Mouse (Mus musculus) neural tube, embryonic 13.5 days (tissue): Measurements from ENCODE around the gene Trim63. TPM values are rescaled to one million over a fixed set of nuclear protein-coding genes. Genes with fewer than 3 reads are reported as not detected.
A peak's percentile ranks its signal among the peaks of the same experiment; 100 is the strongest.

Experiments used
- ATAC-seq: fragments of 200-750 bp; cut with Nextera tagmentation; 2 replicates; pipeline ENCODE4 v1.8.0; 2017; ENCODE audit warnings: low read depth, mild to moderate bottlenecking, moderate TSS enrichment, moderate library complexity
- H3K27ac ChIP-seq: fragments of 300-500 bp; sonication (generic); replicated peaks from 2 replicates; pipeline ENCODE4 v1.5.1; 2015; ENCODE audit warnings: moderate library complexity, mild to moderate bottlenecking, inconsistent platforms
- H3K27me3 ChIP-seq: fragments of 300-500 bp; sonication (generic); 2 replicates; pipeline ENCODE4 v1.6.1; 2015; ENCODE audit warnings: mild to moderate bottlenecking, inconsistent platforms
- H3K36me3 ChIP-seq: fragments of 300-500 bp; sonication (generic); 2 replicates; pipeline ENCODE4 v1.6.1; 2015; ENCODE audit warnings: mild to moderate bottlenecking, inconsistent platforms
- H3K4me1 ChIP-seq: fragments of 300-500 bp; sonication (generic); replicated peaks from 2 replicates; pipeline ENCODE4 v1.6.1; 2015; ENCODE audit warnings: inconsistent platforms
- H3K4me2 ChIP-seq: fragments of 300-500 bp; sonication (generic); 2 replicates; pipeline ENCODE4 v1.6.1; 2015; ENCODE audit warnings: inconsistent platforms, mild to moderate bottlenecking, moderate library complexity
- H3K4me3 ChIP-seq: fragments of 300-500 bp; sonication (generic); 2 replicates; pipeline ENCODE4 v1.5.1; 2015; ENCODE audit warnings: mild to moderate bottlenecking, inconsistent platforms
- H3K9ac ChIP-seq: fragments of 300-500 bp; sonication (generic); 2 replicates; pipeline ENCODE4 v1.6.1; 2015; ENCODE audit warnings: moderate library complexity, mild to moderate bottlenecking, inconsistent platforms
- H3K9me3 ChIP-seq: fragments of 300-500 bp; sonication (generic); 2 replicates; pipeline ENCODE4 v1.6.1; 2016; ENCODE audit warnings: inconsistent platforms
- WGBS: fragments of 180-500 bp; shearing (Covaris S2); methylation state at CpG from one replicate; pipeline ENCODE4 v1.1.7; 2015; 5-methylcytosine and 5-hydroxymethylcytosine counted together
- polyA plus RNA-seq: library from polyadenylated mRNA; unstranded; fragments of >200 nt; fragmentation: Nextera tagmentation; extraction: Ambion mirVana; gene quantifications from 2 replicates; pipeline ENCODE4 v1.2.1, GENCODE M21; 2015

The Trim63 gene
- polyA plus RNA-seq, 1 experiment from 2014 or later: 0.88 TPM

- no peak overlapping the region for H3K27ac ChIP-seq
- ATAC-seq: no peak
- H3K4me1 ChIP-seq: peaks cover 7% of the 10 kb centered on the region
- H3K9me3 ChIP-seq: no peaks in the 10 kb centered on the region
- H3K27me3 ChIP-seq: peaks cover 31% of the 10 kb centered on the region
- H3K9ac ChIP-seq: no peak overlapping the region
- WGBS: 74% methylated on average over 9 of the region's 9 CpGs
- no peak overlapping the region for H3K4me3 ChIP-seq
- H3K36me3 ChIP-seq: no peaks in the 10 kb centered on the region
- no peak overlapping the region for H3K4me2 ChIP-seq
These were observed 47.2 kb downstream of the Trim63 start for GRCm38 (mm10) chr4:134362124-134362523.

- no peaks in the 10 kb centered on the region for H3K9me3 ChIP-seq
- no peak overlapping the region for H3K4me2 ChIP-seq
- H3K4me1 ChIP-seq: peaks cover 2% of the 10 kb centered on the region; the same call in 1 of the 2 replicates
- no peak overlapping the region for H3K27ac ChIP-seq
- 19% methylated on average over 9 of the region's 9 CpGs for WGBS
- no peak overlapping the region for H3K9ac ChIP-seq
- peaks cover 32% of the 10 kb centered on the region for H3K27me3 ChIP-seq
- no peak overlapping the region for H3K4me3 ChIP-seq
- no peak for ATAC-seq
- no peaks in the 10 kb centered on the region for H3K36me3 ChIP-seq
These were observed 47.7 kb downstream of the Trim63 start for GRCm38 (mm10) chr4:134362586-134362985.

- H3K9ac ChIP-seq: no peak overlapping the region
- WGBS: 37% methylated on average over 5 of the region's 5 CpGs
- peaks cover 55% of the 10 kb centered on the region for H3K27me3 ChIP-seq
- no peaks in the 10 kb centered on the region for H3K4me1 ChIP-seq
- H3K9me3 ChIP-seq: no peaks in the 10 kb centered on the region
- ATAC-seq: no peak
- no peak overlapping the region for H3K4me2 ChIP-seq
- H3K36me3 ChIP-seq: no peaks in the 10 kb centered on the region
- H3K4me3 ChIP-seq: no peak overlapping the region
- H3K27ac ChIP-seq: no peak overlapping the region
These were observed 50.4 kb downstream of the Trim63 start for GRCm38 (mm10) chr4:134365280-134365679.

- Histone ChIP-seq H3K27ac (no peak overlapping the region), H3K4me3 (peak overlapping the region; percentile 51), H3K36me3 (no peaks in the 10 kb centered on the region), H3K4me1 (peaks cover 21% of the 10 kb centered on the region), H3K9me3 (no peaks in the 10 kb centered on the region), H3K4me2 (peak overlapping the region; percentile 80), H3K27me3 (peaks cover 63% of the 10 kb centered on the region), H3K9ac (peak overlapping the region; percentile 45; the same call in 1 of the 2 replicates)
- ATAC-seq: no peak
- 3% methylated on average over 18 of the region's 18 CpGs for whole genome bisulfite sequencing
These were observed 55.8 kb downstream of the Trim63 start for GRCm38 (mm10) chr4:134370649-134371221.

- Histone ChIP-seq H3K9ac (peak overlapping the region; percentile 45; the same call in 1 of the 2 replicates), H3K4me2 (peak overlapping the region; percentile 80), H3K4me1 (peaks cover 21% of the 10 kb centered on the region), H3K4me3 (peak overlapping the region; percentile 51), H3K36me3 (no peaks in the 10 kb centered on the region), H3K27ac (no peak overlapping the region), H3K9me3 (no peaks in the 10 kb centered on the region), H3K27me3 (peaks cover 59% of the 10 kb centered on the region)
- under 1% methylated on average over 17 of the region's 17 CpGs for WGBS
- no peak for ATAC-seq
These were observed 56.5 kb downstream of the Trim63 start for GRCm38 (mm10) chr4:134371316-134371855.

- Histone ChIP-seq H3K27ac (no peak overlapping the region), H3K4me1 (peaks cover 21% of the 10 kb centered on the region), H3K4me2 (peak overlapping the region; percentile 80), H3K27me3 (peaks cover 56% of the 10 kb centered on the region), H3K9ac (peak overlapping the region; percentile 72), H3K4me3 (peak overlapping the region; percentile 51), H3K36me3 (no peaks in the 10 kb centered on the region), H3K9me3 (no peaks in the 10 kb centered on the region)
- ATAC-seq: peak; percentile 89
- 0% methylated on average over 16 of the region's 16 CpGs for WGBS
These were observed 57.4 kb downstream of the Trim63 start for GRCm38 (mm10) chr4:134372294-134372747.

GRCm38 (mm10) chr4:134373295-134373694, 58.4 kb downstream of the Trim63 start:
- WGBS: 80% methylated on average over 8 of the region's 8 CpGs
- Histone ChIP-seq H3K27me3 (peaks cover 47% of the 10 kb centered on the region), H3K9me3 (no peaks in the 10 kb centered on the region), H3K27ac (no peak overlapping the region), H3K36me3 (no peaks in the 10 kb centered on the region), H3K4me3 (no peak overlapping the region), H3K4me1 (peaks cover 26% of the 10 kb centered on the region), H3K9ac (no peak overlapping the region), H3K4me2 (no peak overlapping the region)
- no peak for ATAC-seq

GRCm38 (mm10) chr4:134374306-134374705, 59.4 kb downstream of the Trim63 start:
- WGBS: 50% methylated on average over 1 of the region's 1 CpGs
- peaks cover 36% of the 10 kb centered on the region for H3K27me3 ChIP-seq

GRCm38 (mm10) chr4:134378089-134378615, 63.2 kb downstream of the Trim63 start:
- WGBS: 31% methylated on average over 10 of the region's 10 CpGs
- no peaks in the 10 kb centered on the region for H3K36me3 ChIP-seq
- H3K9ac ChIP-seq: no peak overlapping the region
- no peaks in the 10 kb centered on the region for H3K9me3 ChIP-seq
- H3K27ac ChIP-seq: no peak overlapping the region
- no peak overlapping the region for H3K4me2 ChIP-seq
- H3K27me3 ChIP-seq: peaks cover 3% of the 10 kb centered on the region; the same call in 1 of the 2 replicates
- 0 out of 2 replicates have a peak, but pooled peaks cover 7% of the 10 kb centered on the region for H3K4me1 ChIP-seq
- no peak for ATAC-seq
- no peak overlapping the region for H3K4me3 ChIP-seq

More at GRCm38 (mm10) chr4:134374306-134374705, 59.4 kb downstream of the Trim63 start:
- Histone ChIP-seq H3K27ac (no peak overlapping the region), H3K4me2 (no peak overlapping the region), H3K4me3 (no peak overlapping the region), H3K36me3 (no peaks in the 10 kb centered on the region), H3K9me3 (no peaks in the 10 kb centered on the region), H3K4me1 (peaks cover 27% of the 10 kb centered on the region), H3K9ac (no peak overlapping the region)
- no peak for ATAC-seq

Other genes starting within 250 kb of the Trim63 start
- 3.1 and 5.1 TPM in 2 replicates for gene Cd52, start 220.0 kb upstream of the Trim63 start, polyA plus RNA-seq
- gene Ubxn11, start 212.6 kb upstream of the Trim63 start, polyA plus RNA-seq: 10.3 and 10.4 TPM in 2 replicates
- 384 and 425 TPM in 2 replicates for gene Sh3bgrl3, start 186.3 kb upstream of the Trim63 start, polyA plus RNA-seq
- gene Cep85, start 128.0 kb upstream of the Trim63 start, polyA plus RNA-seq: 21.2 and 22.6 TPM in 2 replicates
- gene Gm7534, start 112.1 kb upstream of the Trim63 start, polyA plus RNA-seq: not detected in 2 replicates
- gene Catsper4, start 87.7 kb upstream of the Trim63 start, polyA plus RNA-seq: not detected in 2 replicates
- 0.29 TPM in 1 of 2 replicates, not detected in the other for gene Cnksr1, start 76.7 kb upstream of the Trim63 start, polyA plus RNA-seq
- 0.47 TPM in 1 of 2 replicates, not detected in the other for gene E130218I03Rik, start 71.5 kb upstream of the Trim63 start, polyA plus RNA-seq
- 15.1 and 15.7 TPM in 2 replicates for gene Zfp593, start 69.5 kb upstream of the Trim63 start, polyA plus RNA-seq
- not detected in 2 replicates for gene Gm30191, start 68.2 kb upstream of the Trim63 start, polyA plus RNA-seq
- gene Grrp1, start 61.0 kb upstream of the Trim63 start, polyA plus RNA-seq: 10.4 and 11.3 TPM in 2 replicates
- gene Pdik1l, start 27.2 kb upstream of the Trim63 start, polyA plus RNA-seq: 31.6 and 35.5 TPM in 2 replicates
- gene Slc30a2, start 28.1 kb downstream of the Trim63 start, polyA plus RNA-seq: 0.15 and 0.22 TPM in 2 replicates
- 0.66 and 0.73 TPM in 2 replicates for gene Extl1, start 68.7 kb downstream of the Trim63 start, polyA plus RNA-seq
- gene Pafah2, start 81.2 kb downstream of the Trim63 start, polyA plus RNA-seq: 7.4 and 8.0 TPM in 2 replicates
- 6,082 and 6,118 TPM in 2 replicates for gene Stmn1, start 153.2 kb downstream of the Trim63 start, polyA plus RNA-seq
- gene Paqr7, start 181.6 kb downstream of the Trim63 start, polyA plus RNA-seq: 19.5 and 23.3 TPM in 2 replicates
- 2.3 TPM in 2 replicates for gene Aunip, start 195.9 kb downstream of the Trim63 start, polyA plus RNA-seq
- gene Mtfr1l, start 220.3 kb downstream of the Trim63 start, polyA plus RNA-seq: 165 and 172 TPM in 2 replicates
- gene Selenon, start 237.0 kb downstream of the Trim63 start, polyA plus RNA-seq: 11.3 and 17.1 TPM in 2 replicates